Mouse (Mus musculus): Measurements from ENCODE around the gene Ccnyl1. TPM values are rescaled to one million over a fixed set of nuclear protein-coding genes. Genes with fewer than 3 reads are reported as not detected.

Gene Ccnyl1
- total RNA-seq, 2 experiments from 2014 or later = 26.0 to 27.8 TPM

DNA sequence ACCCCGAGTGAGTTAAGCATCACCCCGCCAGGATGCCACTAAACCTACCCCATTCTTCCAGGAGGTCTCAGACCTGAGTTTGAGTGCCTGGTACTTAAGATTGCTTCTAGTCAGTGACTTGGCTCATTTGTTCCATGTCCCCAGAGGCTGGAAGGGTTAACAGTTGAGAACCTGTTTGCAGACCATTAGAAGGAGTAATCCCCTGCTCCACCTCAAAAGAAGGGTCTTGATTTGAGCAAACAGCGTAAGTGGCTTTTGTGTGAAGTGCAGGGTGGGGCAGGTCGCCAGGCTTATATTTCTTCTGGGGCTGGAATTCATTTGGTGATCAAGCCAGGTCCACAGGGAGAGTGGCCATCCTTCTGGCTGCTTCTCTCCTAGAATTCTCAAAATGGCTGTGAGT, 83.0 kb downstream of the Ccnyl1 start:
- no peak for DNase-seq (ENCODE audit: low spot score in 2 of 2)
- intact Hi-C loops (cut with DNase I) = no loop called here

Other genes with a start within 250 kb of the Ccnyl1 start
- 10 to 100 TPM; 48.1 to 48.8 TPM for gene Creb1, start 157.8 kb upstream of the Ccnyl1 start, total RNA-seq (2021)
- gene Mettl21a, start 73.2 kb upstream of the Ccnyl1 start, total RNA-seq (2021) = 10 to 100 TPM in 1 of 2 experiments, 1 to 10 TPM in 1; 8.7 to 11.1 TPM
- gene Fzd5, start 47.3 kb downstream of the Ccnyl1 start, total RNA-seq (2021) = 1 to 10 TPM in 1 of 2 experiments, under 1 TPM in 1; 0.57 to 1.5 TPM